Mouse (Mus musculus) lung, postnatal 0 days (tissue): Measurements from ENCODE around the gene Gadd45g. TPM values are rescaled to one million over a fixed set of nuclear protein-coding genes. Genes with fewer than 3 reads are reported as not detected.
A peak's percentile ranks its signal among the peaks of the same experiment; 100 is the strongest.

Experiments
- ATAC-seq: fragments of 200-750 bp; cut with Nextera tagmentation; 2 replicates; pipeline ENCODE4 v1.8.0; 2017; ENCODE audit warnings: moderate library complexity
- DNase-seq: peaks from one replicate; pipeline ENCODE4 v3.0.0-alpha.2; 2016; ENCODE audit warnings: low spot score
- H3K27ac ChIP-seq: fragments of 300-500 bp; sonication (generic); 2 replicates; pipeline ENCODE4 v1.5.1; 2014; ENCODE audit warnings: antibody characterized with exemption, mild to moderate bottlenecking, low read length, mixed read lengths
- H3K27me3 ChIP-seq: fragments of 300-500 bp; sonication (generic); replicated peaks from 2 replicates; pipeline ENCODE4 v1.6.1; 2014; ENCODE audit warnings: low read length, mixed read lengths; ENCODE audit not compliant: insufficient read depth
- H3K36me3 ChIP-seq: fragments of 300-500 bp; sonication (generic); 2 replicates; pipeline ENCODE4 v1.6.1; 2014; ENCODE audit warnings: low read length, mixed read lengths; ENCODE audit not compliant: insufficient read depth
- H3K4me1 ChIP-seq: fragments of 300-500 bp; sonication (generic); 2 replicates; pipeline ENCODE4 v1.6.1; 2014; ENCODE audit warnings: antibody characterized with exemption, low read depth, low read length, mixed read lengths; ENCODE audit not compliant: insufficient read depth
- H3K4me2 ChIP-seq: fragments of 300-500 bp; sonication (generic); replicated peaks from 2 replicates; pipeline ENCODE4 v1.6.1; 2014; ENCODE audit warnings: low read depth, mild to moderate bottlenecking, low read length, moderate library complexity, mixed read lengths
- H3K4me3 ChIP-seq: fragments of 300-500 bp; sonication (generic); 2 replicates; pipeline ENCODE4 v1.5.1; 2014; ENCODE audit warnings: low read depth, low read length
- H3K9ac ChIP-seq: fragments of 300-500 bp; sonication (generic); replicated peaks from 2 replicates; pipeline ENCODE4 v1.6.1; 2014; ENCODE audit warnings: low read depth, mild to moderate bottlenecking
- H3K9me3 ChIP-seq: fragments of 300-500 bp; sonication (generic); 2 replicates; pipeline ENCODE4 v1.6.1; 2016; ENCODE audit warnings: low read length, mixed read lengths
- CTCF ChIP-seq: IDR thresholded peaks from 2 replicates; pipeline ENCODE4 v1.5.1; 2016; ENCODE audit warnings: antibody characterized with exemption, mild to moderate bottlenecking
- EP300 ChIP-seq: IDR thresholded peaks from 2 replicates; pipeline ENCODE4 v1.6.1; 2016; ENCODE audit warnings: antibody characterized with exemption, mild to moderate bottlenecking, control low read depth
- WGBS: fragments of 180-500 bp; shearing (Covaris S2); extraction: QIAGEN DNeasy Blood & Tissue Kit; methylation state at CpG from one replicate; pipeline ENCODE4 v1.1.7; 2014; 5-methylcytosine and 5-hydroxymethylcytosine counted together
- polyA plus RNA-seq: library from polyadenylated mRNA; unstranded; fragments of >200 nt; fragmentation: Nextera tagmentation; extraction: Ambion mirVana; gene quantifications from 2 replicates; pipeline ENCODE4 v1.2.1, GENCODE M21; 2015

Gadd45g gene
- polyA plus RNA-seq, 1 experiment from 2014 or later = 54.7 TPM

GRCm38 (mm10) chr13:51818170-51818943 lies 28.1 kb upstream of the Gadd45g start:
- Histone ChIP-seq H3K36me3 (no peaks in the 10 kb centered on the region), H3K4me1 (no peaks in the 10 kb centered on the region), H3K27ac (no peak overlapping the region), H3K9ac (no peak overlapping the region), H3K9me3 (no peaks in the 10 kb centered on the region), H3K4me3 (no peak overlapping the region), H3K27me3 (no peaks in the 10 kb centered on the region), H3K4me2 (no peak overlapping the region)
- TF ChIP-seq EP300 (no peak), CTCF (no peak)
- no peak for DNase-seq
- ATAC-seq = no peak
- 47% methylated on average over 6 of the region's 6 CpGs for WGBS

GRCm38 (mm10) chr13:51818944-51819326 lies 27.5 kb upstream of the Gadd45g start:
- 53% methylated on average over 3 of the region's 3 CpGs for whole genome bisulfite sequencing

DNA sequence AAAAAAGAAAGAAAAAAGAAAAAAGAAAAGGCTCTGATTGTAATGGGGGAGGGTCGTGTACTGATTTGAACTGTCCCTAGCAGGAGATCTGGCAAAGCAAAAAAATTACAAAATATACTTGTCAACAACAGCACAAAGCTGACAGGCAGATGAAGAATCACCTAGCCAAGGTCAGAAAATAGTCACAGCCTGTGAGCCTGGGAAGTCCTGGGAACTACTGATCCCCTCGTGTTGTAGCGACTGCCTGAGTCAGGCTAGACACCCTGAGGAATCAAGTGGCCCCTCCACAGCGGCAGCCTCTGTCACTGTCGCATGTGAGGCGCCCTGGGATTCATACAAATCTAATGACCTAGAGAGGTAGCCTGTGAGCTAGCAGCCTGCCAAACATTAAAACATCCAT lies 27.1 kb upstream of the Gadd45g start:
- WGBS = 69% methylated on average over 6 of the region's 6 CpGs
- no peak for ATAC-seq

More at GRCm38 (mm10) chr13:51818944-51819326, 27.5 kb upstream of the Gadd45g start:
- TF ChIP-seq EP300 = no peak
- TF ChIP-seq CTCF = no peak
- DNase-seq (no peak), ATAC-seq (no peak)
- Histone ChIP-seq H3K9me3 (no peaks in the 10 kb centered on the region), H3K4me3 (no peak overlapping the region), H3K9ac (no peak overlapping the region), H3K27ac (no peak overlapping the region), H3K36me3 (no peaks in the 10 kb centered on the region), H3K4me1 (no peaks in the 10 kb centered on the region), H3K4me2 (no peak overlapping the region), H3K27me3 (no peaks in the 10 kb centered on the region)

GRCm38 (mm10) chr13:51821988-51822387 lies 24.5 kb upstream of the Gadd45g start:
- Histone ChIP-seq H3K4me1 (no peaks in the 10 kb centered on the region), H3K27me3 (no peaks in the 10 kb centered on the region), H3K4me3 (no peak overlapping the region), H3K4me2 (no peak overlapping the region), H3K9ac (no peak overlapping the region), H3K9me3 (no peaks in the 10 kb centered on the region), H3K27ac (no peak overlapping the region), H3K36me3 (no peaks in the 10 kb centered on the region)
- DNase-seq (no peak), ATAC-seq (no peak)
- no peak for TF ChIP-seq CTCF
- TF ChIP-seq EP300 = no peak
- WGBS = 59% methylated on average over 3 of the region's 3 CpGs

More for the DNA sequence above, 27.1 kb upstream of the Gadd45g start:
- H3K4me3 ChIP-seq = no peak overlapping the region
- H3K9me3 ChIP-seq = no peaks in the 10 kb centered on the region
- H3K36me3 ChIP-seq = no peaks in the 10 kb centered on the region
- no peak for TF ChIP-seq EP300
- no peak for TF ChIP-seq CTCF
- no peak overlapping the region for H3K27ac ChIP-seq
- H3K27me3 ChIP-seq = no peaks in the 10 kb centered on the region
- no peaks in the 10 kb centered on the region for H3K4me1 ChIP-seq
- no peak overlapping the region for H3K4me2 ChIP-seq
- no peak for DNase-seq
- no peak overlapping the region for H3K9ac ChIP-seq

DNA sequence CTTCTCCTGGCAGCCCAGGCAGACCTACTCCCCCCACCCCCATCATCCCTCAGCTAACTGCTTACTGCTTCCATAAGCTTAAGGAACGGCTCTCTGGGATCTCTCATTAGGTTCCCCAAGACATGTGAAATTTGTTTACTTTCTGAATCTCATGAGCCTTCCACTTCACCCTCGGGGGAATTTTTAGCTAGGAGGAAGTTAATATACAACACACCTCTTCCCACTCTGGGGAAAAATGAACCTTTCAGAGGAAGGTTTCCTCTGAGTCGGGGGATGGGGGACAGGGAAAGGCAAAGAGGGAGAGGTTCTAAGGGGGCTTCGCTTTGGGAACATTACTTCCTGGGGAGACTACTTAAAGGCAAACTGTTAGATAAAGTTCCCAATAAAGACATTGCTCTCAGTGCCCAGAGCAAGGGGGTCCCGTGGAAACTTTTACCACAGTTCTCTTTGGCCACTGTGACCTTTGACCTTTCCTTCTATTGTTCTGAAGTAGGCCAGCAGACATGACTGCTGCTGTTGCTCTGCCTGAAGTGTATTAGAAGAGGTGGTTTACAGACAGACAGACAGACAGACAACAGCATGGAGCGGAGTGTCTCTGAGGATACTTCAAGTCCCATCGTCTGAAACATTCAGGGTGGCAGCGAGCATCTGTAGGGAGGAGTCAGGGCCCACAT lies 22.5 kb upstream of the Gadd45g start:
- 38% methylated on average over 8 of the region's 8 CpGs for WGBS
- Histone ChIP-seq H3K4me3 (no peak overlapping the region), H3K9me3 (no peaks in the 10 kb centered on the region), H3K9ac (no peak overlapping the region), H3K36me3 (no peaks in the 10 kb centered on the region), H3K27ac (no peak overlapping the region), H3K4me2 (no peak overlapping the region), H3K4me1 (no peaks in the 10 kb centered on the region), H3K27me3 (no peaks in the 10 kb centered on the region)
- TF ChIP-seq CTCF (no peak), EP300 (no peak)
- peak; percentile 39 for DNase-seq
- ATAC-seq = no peak

DNA sequence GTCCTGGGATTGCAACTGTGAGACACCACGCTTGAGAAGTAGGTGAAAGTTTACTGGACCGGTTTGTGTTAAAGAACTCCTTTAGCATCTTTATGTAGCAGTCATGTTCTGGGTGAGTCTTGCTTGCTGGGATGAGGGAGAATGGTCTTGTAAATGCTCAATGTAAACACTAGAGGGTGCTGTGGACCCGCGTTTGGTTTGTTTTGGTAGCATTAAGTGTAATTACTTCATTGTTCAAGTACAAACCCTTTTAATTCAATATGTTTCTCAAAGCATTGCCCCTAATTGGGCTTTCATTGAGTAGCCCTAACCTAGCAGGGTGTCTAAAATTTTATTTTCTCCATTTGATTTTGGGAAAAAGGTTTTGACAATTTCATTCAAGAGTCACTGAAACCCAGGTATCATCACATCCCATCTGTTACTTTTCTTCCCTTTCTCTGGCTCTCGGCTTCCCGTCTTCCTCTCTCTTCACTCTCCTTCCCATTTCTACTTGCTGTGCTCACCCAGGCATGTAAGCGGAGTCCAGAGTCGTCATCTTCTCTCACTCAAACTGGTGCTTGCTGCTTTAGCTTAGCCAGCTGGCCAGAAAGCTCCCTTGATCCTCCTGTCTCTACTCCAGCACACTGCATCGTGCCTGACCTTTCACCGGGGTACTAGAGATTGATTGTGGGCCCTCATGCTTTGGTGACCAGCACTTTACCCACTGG lies 15.6 kb upstream of the Gadd45g start:
- no peak overlapping the region for H3K4me2 ChIP-seq
- no peak overlapping the region for H3K27ac ChIP-seq
- no peak for ATAC-seq
- 33% methylated on average over 10 of the region's 10 CpGs for WGBS
- H3K4me1 ChIP-seq = no peaks in the 10 kb centered on the region
- no peak overlapping the region for H3K9ac ChIP-seq
- no peak for TF ChIP-seq EP300
- peak; percentile 80 for TF ChIP-seq CTCF
- no peaks in the 10 kb centered on the region for H3K27me3 ChIP-seq
- H3K36me3 ChIP-seq = no peaks in the 10 kb centered on the region
- no peaks in the 10 kb centered on the region for H3K9me3 ChIP-seq
- H3K4me3 ChIP-seq = no peak overlapping the region
- peak; percentile 74 for DNase-seq
